Mouse (Mus musculus) forebrain, embryonic 13.5 days (tissue): ENCODE measurements around the gene Wdr89. TPM values are rescaled to one million over a fixed set of nuclear protein-coding genes. Genes with fewer than 3 reads are reported as not detected.

Experiments used
- ATAC-seq: fragments of 200-750 bp; cut with Nextera tagmentation; 2 replicates; pipeline ENCODE4 v1.8.0; 2017
- H3K27ac ChIP-seq: fragments of 300-500 bp; sonication (generic); 2 replicates; pipeline ENCODE4 v1.5.1; 2015; ENCODE audit warnings: inconsistent platforms, mild to moderate bottlenecking, moderate library complexity
- H3K27me3 ChIP-seq: fragments of 300-500 bp; sonication (generic); 2 replicates; pipeline ENCODE4 v1.6.1; 2015; ENCODE audit warnings: mild to moderate bottlenecking, inconsistent platforms
- H3K36me3 ChIP-seq: fragments of 300-500 bp; sonication (generic); 2 replicates; pipeline ENCODE4 v1.6.1; 2015; ENCODE audit warnings: mild to moderate bottlenecking, inconsistent platforms; ENCODE audit not compliant: poor library complexity, severe bottlenecking
- H3K4me1 ChIP-seq: fragments of 300-500 bp; sonication (generic); 2 replicates; pipeline ENCODE4 v1.6.1; 2015; ENCODE audit warnings: inconsistent platforms
- H3K4me2 ChIP-seq: fragments of 300-500 bp; sonication (generic); 2 replicates; pipeline ENCODE4 v1.6.1; 2015; ENCODE audit warnings: inconsistent platforms, mild to moderate bottlenecking, moderate library complexity
- H3K4me3 ChIP-seq: fragments of 300-500 bp; sonication (generic); 2 replicates; pipeline ENCODE4 v1.5.1; 2015; ENCODE audit warnings: mild to moderate bottlenecking, inconsistent platforms
- H3K9ac ChIP-seq: fragments of 300-500 bp; sonication (generic); 2 replicates; pipeline ENCODE4 v1.6.1; 2015; ENCODE audit warnings: mild to moderate bottlenecking, inconsistent platforms
- H3K9me3 ChIP-seq: fragments of 300-500 bp; sonication (generic); replicated peaks from 2 replicates; pipeline ENCODE4 v1.6.1; 2016; ENCODE audit warnings: inconsistent platforms
- WGBS: fragments of 180-500 bp; shearing (Covaris S2); methylation state at CpG from one replicate; pipeline ENCODE4 v1.1.7; 2015; 5-methylcytosine and 5-hydroxymethylcytosine counted together
- polyA plus RNA-seq: library from polyadenylated mRNA; unstranded; fragments of >200 nt; fragmentation: Nextera tagmentation; extraction: Ambion mirVana; gene quantifications from 2 replicates; pipeline ENCODE4 v1.2.1, GENCODE M21; 2015

Wdr89 gene
- polyA plus RNA-seq, 1 experiment from 2014 or later, result 8.4 TPM

DNA sequence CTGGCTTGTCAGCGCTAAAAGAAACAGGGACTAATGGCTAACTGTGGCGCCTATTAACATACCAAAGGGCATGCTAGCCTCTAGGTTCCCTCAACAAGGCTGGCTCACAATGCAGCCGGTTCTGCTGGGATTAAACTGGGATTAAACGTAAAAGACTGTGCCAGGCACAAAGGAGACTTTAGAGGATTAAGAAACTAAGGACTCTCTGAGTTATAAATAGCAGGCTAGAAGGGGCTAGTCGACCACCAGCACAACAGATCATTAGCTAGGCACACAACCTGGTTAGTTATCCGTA, 4.9 kb downstream of the Wdr89 start:
- Histone ChIP-seq H3K4me3 (no peak overlapping the region), H3K4me2 (no peak overlapping the region), H3K9ac (no peak overlapping the region), H3K4me1 (peaks cover 5% of the 10 kb centered on the region), H3K36me3 (no peaks in the 10 kb centered on the region), H3K9me3 (no peaks in the 10 kb centered on the region), H3K27me3 (no peaks in the 10 kb centered on the region), H3K27ac (no peak overlapping the region)
- ATAC-seq, result no peak
- WGBS, result 5% methylated on average over 6 of the region's 6 CpGs

DNA sequence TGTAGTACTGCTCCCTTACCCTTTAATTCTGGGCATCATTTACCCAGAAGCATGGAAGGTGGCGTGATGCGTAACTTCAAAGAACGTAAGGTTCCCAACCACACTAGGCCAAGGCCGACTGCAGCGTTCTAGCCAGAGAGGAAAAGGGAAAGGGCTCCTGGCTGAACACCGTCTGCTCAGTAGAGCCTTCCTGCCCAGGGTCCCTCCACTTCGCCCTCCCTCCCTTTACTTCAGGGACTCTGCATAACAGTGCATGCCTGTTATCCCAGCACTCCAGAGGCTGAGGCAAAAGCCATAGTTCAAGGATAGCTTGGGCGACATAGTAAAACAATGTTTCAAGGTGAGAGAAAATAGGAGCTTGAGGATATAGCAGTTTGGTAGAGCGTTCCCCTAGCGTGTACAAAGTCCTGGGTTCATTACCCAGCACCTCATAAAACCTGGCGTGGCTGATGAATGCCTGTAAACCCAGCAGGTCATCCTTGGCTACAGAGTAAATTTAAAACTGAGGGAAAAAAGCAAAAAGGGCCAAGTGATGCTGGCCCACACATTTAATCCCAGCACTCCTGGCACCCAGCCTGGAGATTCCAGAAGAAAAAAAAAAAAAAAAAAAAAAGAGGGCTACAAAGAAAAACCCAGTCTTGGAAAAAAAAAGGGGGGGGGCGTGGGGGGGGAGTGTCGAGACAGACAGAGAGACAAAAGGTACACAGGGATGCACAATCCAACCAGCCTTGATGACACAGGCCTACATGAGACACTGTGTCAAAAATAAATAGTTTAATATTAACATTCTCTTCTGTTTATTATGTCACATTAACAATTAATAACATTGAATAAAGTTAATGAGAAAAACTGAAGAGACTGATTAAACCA, 5.5 kb downstream of the Wdr89 start:
- no peaks in the 10 kb centered on the region for H3K9me3 ChIP-seq
- H3K9ac ChIP-seq, result no peak overlapping the region
- H3K4me3 ChIP-seq, result no peak overlapping the region
- no peak overlapping the region for H3K27ac ChIP-seq
- 25% methylated on average over 12 of the region's 13 CpGs for WGBS
- no peaks in the 10 kb centered on the region for H3K27me3 ChIP-seq
- H3K36me3 ChIP-seq, result no peaks in the 10 kb centered on the region
- peaks cover 4% of the 10 kb centered on the region for H3K4me1 ChIP-seq
- no peak; the same call in 1 of the 2 replicates for ATAC-seq
- no peak overlapping the region for H3K4me2 ChIP-seq

DNA sequence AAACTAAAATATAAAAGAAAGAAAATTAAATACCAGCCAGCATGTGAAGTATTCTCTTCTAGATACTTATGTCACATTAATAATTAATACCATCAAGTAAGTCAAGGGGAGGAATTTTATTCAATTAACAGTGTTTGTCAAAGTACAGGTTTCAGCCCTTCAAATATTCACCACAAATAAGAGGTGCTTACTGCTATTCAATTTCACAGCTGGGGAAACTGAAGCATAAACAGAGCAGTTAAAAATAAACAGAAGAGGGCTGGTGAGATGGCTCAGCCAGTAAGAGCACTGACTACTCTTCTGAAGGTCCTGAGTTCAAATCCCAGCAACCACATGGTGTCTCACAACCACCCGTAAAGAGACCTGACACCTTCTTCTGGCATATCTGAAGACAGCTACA, 7.0 kb downstream of the Wdr89 start:
- no peaks in the 10 kb centered on the region for H3K27me3 ChIP-seq
- no peaks in the 10 kb centered on the region for H3K4me1 ChIP-seq
- H3K9ac ChIP-seq, result no peak overlapping the region
- 100% methylated on average over 1 of the region's 1 CpGs for WGBS
- no peak overlapping the region for H3K4me2 ChIP-seq
- H3K9me3 ChIP-seq, result no peaks in the 10 kb centered on the region
- H3K4me3 ChIP-seq, result no peak overlapping the region
- H3K27ac ChIP-seq, result no peak overlapping the region
- no peaks in the 10 kb centered on the region for H3K36me3 ChIP-seq
- no peak for ATAC-seq

DNA sequence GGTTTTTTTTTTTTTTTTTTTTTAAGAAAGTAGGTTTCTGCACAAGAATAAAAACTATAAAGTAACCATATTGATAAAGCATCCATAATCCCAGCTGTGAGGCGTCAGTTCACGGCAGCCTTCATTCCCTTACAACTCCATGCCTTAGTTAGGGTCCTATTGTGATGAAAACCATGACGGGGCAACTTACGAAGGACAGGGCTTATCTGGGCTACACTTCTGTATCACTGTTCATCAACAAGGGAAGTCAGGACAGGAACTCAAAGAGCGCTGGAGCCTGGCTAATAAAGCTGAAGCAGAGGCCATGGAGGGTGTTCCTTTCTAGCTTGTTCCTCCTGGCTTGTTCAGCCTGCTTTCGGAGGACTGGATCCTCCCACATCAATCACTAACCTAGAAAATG, 10.9 kb downstream of the Wdr89 start:
- Histone ChIP-seq H3K27ac (no peak overlapping the region), H3K36me3 (no peaks in the 10 kb centered on the region), H3K9me3 (no peaks in the 10 kb centered on the region), H3K4me2 (no peak overlapping the region), H3K27me3 (no peaks in the 10 kb centered on the region), H3K9ac (no peak overlapping the region), H3K4me1 (no peaks in the 10 kb centered on the region), H3K4me3 (no peak overlapping the region)
- 80% methylated on average over 6 of the region's 6 CpGs for WGBS
- no peak for ATAC-seq

DNA sequence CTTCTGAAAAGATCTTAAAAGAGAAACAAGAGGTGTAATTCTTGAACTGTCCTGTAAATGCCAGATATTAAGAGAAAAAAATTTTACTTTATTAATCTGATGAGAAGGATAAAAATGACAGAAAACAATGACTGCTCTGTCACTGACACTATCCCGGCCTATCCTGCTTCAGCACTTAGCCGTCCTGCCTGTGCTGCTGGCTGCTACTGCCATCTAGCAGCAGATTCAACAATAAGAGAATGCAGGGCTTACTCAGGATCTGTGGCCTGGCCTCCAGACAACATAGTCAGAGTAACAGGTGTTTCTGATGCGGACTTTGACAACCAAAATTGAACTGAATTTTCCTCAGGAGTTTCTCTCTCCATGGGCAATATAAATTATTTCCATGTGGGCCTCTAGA, 12.8 kb downstream of the Wdr89 start:
- no peak overlapping the region for H3K4me2 ChIP-seq
- 35% methylated on average over 3 of the region's 3 CpGs for WGBS

DNA sequence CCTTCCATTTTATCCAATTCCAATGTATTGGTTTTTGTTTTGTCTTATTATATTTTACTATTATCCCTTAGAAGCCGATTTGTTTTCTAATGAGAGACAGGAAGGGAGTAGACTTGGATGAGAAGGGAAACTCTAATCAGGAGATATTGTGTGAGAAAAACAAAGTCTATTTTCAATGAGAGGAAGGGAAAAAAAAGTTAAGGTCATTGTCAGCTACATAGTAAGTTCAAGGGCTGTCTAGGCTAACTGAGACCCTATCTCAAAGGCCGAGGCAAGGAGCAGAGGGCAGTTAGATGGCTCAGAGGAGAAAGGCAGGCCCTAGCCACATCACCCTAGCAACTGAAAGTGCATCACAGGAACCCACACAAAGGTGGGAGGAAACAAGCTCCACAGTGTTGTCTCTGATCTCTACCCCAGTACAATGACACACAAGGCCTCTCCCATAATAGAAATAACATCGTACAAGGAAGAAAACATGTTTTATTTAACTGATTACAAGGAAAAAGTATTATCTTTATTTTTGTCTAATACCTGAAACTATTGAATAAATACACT, 15.0 kb downstream of the Wdr89 start:
- Histone ChIP-seq H3K9ac (no peak overlapping the region), H3K4me1 (peaks cover 5% of the 10 kb centered on the region), H3K4me3 (no peak overlapping the region), H3K9me3 (no peaks in the 10 kb centered on the region), H3K27me3 (no peaks in the 10 kb centered on the region), H3K36me3 (no peaks in the 10 kb centered on the region), H3K4me2 (no peak overlapping the region), H3K27ac (no peak overlapping the region)
- WGBS, result 78% methylated on average over 3 of the region's 3 CpGs
- no peak for ATAC-seq

More for the DNA sequence above, 12.8 kb downstream of the Wdr89 start:
- Histone ChIP-seq H3K27me3 (no peaks in the 10 kb centered on the region), H3K27ac (no peak overlapping the region), H3K9me3 (no peaks in the 10 kb centered on the region), H3K4me3 (no peak overlapping the region), H3K36me3 (no peaks in the 10 kb centered on the region), H3K4me1 (no peaks in the 10 kb centered on the region), H3K9ac (no peak overlapping the region)
- 0 out of 2 replicates have a peak, but pooled peaks have one; percentile 53 for ATAC-seq

DNA sequence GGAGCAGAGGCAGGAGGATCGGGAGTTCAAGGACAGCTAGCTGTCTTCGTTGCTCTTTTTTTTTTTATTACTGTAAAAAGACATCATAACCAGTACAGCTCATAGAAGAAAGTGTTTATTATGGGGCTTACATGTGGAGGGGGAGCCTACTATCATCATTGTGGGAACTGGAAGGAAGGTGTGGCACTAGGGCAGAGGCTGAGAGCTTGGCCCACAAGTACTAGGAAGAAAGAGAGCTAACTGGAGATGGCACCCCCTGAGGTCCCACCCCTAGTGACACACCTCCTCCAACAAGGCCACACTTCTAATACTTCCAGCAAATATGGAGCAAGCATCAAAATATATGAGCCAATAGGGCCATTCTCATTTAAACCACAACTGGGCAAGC, 19.6 kb downstream of the Wdr89 start:
- WGBS, result 48% methylated on average over 2 of the region's 2 CpGs
- peaks cover 16% of the 10 kb centered on the region for H3K4me1 ChIP-seq
- no peak overlapping the region for H3K27ac ChIP-seq
- no peak overlapping the region for H3K9ac ChIP-seq
- H3K27me3 ChIP-seq, result no peaks in the 10 kb centered on the region
- no peak overlapping the region for H3K4me3 ChIP-seq
- no peak for ATAC-seq
- no peak overlapping the region for H3K4me2 ChIP-seq
- H3K9me3 ChIP-seq, result no peaks in the 10 kb centered on the region
- no peaks in the 10 kb centered on the region for H3K36me3 ChIP-seq

DNA sequence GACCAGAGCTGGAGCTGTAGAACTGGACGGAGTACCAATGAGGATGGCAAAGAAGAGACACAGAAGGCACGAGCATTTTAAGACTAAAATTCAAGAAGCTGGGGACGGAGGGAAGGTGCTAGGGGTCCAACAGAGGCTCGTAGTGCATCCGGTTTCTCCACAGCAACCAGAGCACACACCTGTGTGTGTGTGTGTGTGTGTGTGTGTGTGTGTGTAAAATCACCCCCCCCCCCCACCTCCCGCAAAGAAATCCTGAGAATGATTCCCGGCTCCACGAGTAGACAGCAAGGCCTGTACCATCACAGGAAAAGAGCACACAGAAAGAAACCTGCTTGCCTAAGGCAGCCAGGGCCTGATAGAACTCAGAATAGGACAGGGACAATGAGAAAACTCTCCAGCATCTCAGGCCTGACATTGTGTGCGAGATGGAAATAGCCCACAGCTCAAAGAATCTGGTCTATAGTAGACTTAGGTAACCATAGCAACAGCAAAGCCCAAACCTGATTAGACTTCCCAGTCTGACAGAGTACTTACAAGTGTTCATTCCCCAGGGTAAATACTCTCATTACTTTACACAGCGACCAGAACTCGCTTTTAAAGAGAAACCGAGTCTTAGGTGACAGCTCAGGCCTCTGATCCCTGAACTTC, 20.2 kb downstream of the Wdr89 start:
- Histone ChIP-seq H3K36me3 (no peaks in the 10 kb centered on the region), H3K27ac (peak overlapping the region; percentile 10; the same call in 1 of the 2 replicates), H3K9me3 (no peaks in the 10 kb centered on the region), H3K9ac (no peak overlapping the region), H3K4me1 (peaks cover 16% of the 10 kb centered on the region), H3K4me2 (no peak overlapping the region), H3K27me3 (no peaks in the 10 kb centered on the region), H3K4me3 (no peak overlapping the region)
- ATAC-seq, result peak; percentile 86
- 38% methylated on average over 12 of the region's 12 CpGs for WGBS

DNA sequence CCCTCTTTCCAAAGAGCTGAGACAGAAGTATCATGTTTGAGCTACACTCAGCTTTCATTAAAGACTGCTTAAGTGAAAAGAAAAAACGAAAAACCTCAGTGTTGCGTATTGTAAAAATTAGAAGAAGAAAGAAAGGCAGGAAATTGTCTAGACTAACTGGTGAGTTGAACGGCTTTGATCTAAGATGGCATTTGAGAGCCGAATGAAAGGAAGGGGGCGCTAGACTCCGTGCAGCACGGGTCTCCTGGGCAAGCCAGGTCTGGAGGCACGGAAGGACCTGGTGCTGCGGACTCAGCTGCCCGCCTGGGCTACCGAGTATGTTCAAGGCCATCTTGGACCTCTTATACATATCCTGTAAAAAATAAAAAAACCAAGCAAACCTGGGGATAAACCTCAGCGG, 21.1 kb downstream of the Wdr89 start:
- Histone ChIP-seq H3K9ac (no peak overlapping the region), H3K9me3 (no peaks in the 10 kb centered on the region), H3K36me3 (no peaks in the 10 kb centered on the region), H3K4me3 (no peak overlapping the region), H3K27me3 (no peaks in the 10 kb centered on the region), H3K4me2 (no peak overlapping the region), H3K27ac (no peak overlapping the region; the same call in 1 of the 2 replicates), H3K4me1 (peaks cover 16% of the 10 kb centered on the region)
- no peak for ATAC-seq
- 61% methylated on average over 12 of the region's 12 CpGs for WGBS

DNA sequence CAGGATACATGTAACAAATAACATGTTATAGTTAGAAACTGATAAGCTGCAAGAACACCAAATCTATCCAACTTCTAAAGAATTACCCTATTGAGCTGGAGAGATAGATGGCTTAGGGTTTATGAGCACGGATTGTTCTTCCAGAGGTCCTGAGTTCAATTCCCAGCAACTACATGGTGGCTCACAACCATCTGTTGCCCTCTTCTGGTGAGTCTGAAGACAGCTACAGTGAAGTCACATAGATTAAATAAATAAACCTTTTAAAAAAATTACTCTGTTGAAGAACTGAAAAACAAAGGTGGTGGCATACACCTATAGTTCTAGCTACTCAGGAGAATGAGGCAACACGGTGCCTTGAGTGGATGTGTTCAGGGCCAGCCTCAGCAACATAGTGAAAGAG, 21.7 kb downstream of the Wdr89 start:
- Histone ChIP-seq H3K36me3 (no peaks in the 10 kb centered on the region), H3K27me3 (no peaks in the 10 kb centered on the region), H3K4me1 (peaks cover 16% of the 10 kb centered on the region), H3K9me3 (no peaks in the 10 kb centered on the region), H3K4me3 (no peak overlapping the region), H3K27ac (no peak overlapping the region), H3K9ac (no peak overlapping the region), H3K4me2 (no peak overlapping the region)
- no peak for ATAC-seq
- 90% methylated on average over 2 of the region's 2 CpGs for WGBS

DNA sequence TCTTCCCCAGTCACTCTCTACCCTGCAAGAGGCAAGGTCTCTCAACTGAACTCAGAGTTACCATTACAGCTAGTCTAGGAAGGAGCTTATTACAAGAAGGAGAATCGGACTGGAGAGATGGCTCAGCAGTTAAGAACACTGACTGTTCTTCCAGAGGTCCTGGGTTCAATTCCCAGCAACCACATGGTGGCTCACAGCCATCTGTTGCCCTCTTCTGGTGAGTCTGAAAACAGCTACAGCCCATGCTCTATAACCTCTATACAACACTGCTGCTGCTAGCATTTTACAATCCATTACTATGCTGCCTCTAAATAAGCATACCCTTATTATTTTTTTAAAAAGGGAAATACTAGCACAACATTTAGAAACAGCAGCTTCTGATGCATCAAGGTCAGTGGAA, 23.6 kb downstream of the Wdr89 start:
- WGBS, result 80% methylated on average over 1 of the region's 1 CpGs
- peaks cover 16% of the 10 kb centered on the region for H3K4me1 ChIP-seq
- H3K27ac ChIP-seq, result no peak overlapping the region
- no peaks in the 10 kb centered on the region for H3K9me3 ChIP-seq
- ATAC-seq, result no peak
- no peak overlapping the region for H3K4me2 ChIP-seq
- no peak overlapping the region for H3K9ac ChIP-seq
- no peaks in the 10 kb centered on the region for H3K36me3 ChIP-seq
- H3K4me3 ChIP-seq, result no peak overlapping the region
- no peaks in the 10 kb centered on the region for H3K27me3 ChIP-seq

DNA sequence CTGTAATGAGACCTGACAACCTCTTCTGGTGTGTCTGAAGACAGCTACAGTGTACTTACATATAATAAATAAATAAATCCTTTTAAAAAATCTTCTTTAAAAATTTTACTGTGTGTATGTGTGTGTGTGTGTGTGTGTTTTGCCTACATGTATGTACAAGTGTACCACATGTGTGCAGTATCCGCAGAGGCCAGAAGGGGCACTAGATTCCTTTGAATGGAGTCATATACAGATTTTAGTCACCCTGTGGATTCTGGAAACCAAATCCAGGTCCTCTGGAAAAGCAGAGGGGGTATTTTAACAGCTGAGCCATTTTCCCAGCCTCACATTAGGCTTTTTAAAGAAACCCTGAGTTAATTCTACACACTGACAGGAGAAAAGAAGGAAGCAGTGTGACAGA, 27.6 kb downstream of the Wdr89 start:
- Histone ChIP-seq H3K9me3 (no peaks in the 10 kb centered on the region), H3K4me3 (no peak overlapping the region), H3K27me3 (no peaks in the 10 kb centered on the region), H3K36me3 (no peaks in the 10 kb centered on the region), H3K4me2 (no peak overlapping the region), H3K9ac (no peak overlapping the region), H3K27ac (no peak overlapping the region), H3K4me1 (no peaks in the 10 kb centered on the region)
- no peak for ATAC-seq
- 95% methylated on average over 1 of the region's 1 CpGs for WGBS
